Comparison of ENCODE assay signal across 8 mouse cellular contexts in the genomic region with DNA sequence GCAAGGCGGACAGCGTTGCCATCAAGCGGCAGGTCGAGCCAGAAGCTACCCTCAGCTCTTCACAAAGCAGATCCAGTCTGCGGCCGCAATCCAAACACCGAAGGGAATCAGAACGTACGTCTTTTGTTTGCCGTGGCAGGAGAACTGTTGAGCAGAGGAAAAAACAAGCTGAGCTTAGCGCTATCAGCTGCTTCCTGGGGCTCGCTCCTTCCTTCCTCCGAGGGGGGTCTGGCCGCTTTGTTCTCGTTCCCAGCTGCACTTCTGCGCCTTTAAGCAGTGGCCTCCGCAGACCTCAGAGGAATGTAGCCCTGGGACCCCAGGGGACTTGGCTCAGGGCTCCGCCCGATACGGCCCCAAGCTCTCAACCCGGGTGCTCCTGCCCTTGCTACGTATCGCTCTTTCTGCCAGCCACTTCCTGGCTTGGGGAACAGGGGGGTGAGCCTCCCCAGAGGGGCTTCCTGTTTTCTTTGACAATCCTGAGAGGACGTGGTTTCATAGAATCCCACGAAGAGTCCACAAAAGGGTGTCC. TPM values are rescaled to one million over a fixed set of nuclear protein-coding genes. Genes with fewer than 3 reads are reported as not detected.
DNase-seq lines count a peak whose midpoint lies in the region; ATAC-seq and TF ChIP-seq lines count a peak whose summit lies in the region.

No protein-coding gene starts in this region.

- H3K9ac ChIP-seq in liver, embryonic 15.5 days, result no peak overlapping the region
- peak overlapping the region; percentile 75 for H3K9ac ChIP-seq in stomach, postnatal 0 days (ENCODE audit: low read length)

- peaks cover 55% of the 10 kb centered on the region for H3K4me1 ChIP-seq in heart, embryonic 10.5 days
- H3K4me1 ChIP-seq in liver, embryonic 15.5 days (replicated peaks), result peaks cover 6% of the 10 kb centered on the region
- peaks cover 4% of the 10 kb centered on the region; the same call in 1 of the 2 replicates for H3K4me1 ChIP-seq in stomach, postnatal 0 days (replicated peaks; ENCODE audit: control insufficient read depth, insufficient read depth)

- no peaks in the 10 kb centered on the region for H3K9me3 ChIP-seq in heart, embryonic 10.5 days
- no peaks in the 10 kb centered on the region for H3K9me3 ChIP-seq in liver, embryonic 15.5 days (replicated peaks)
- H3K9me3 ChIP-seq in stomach, postnatal 0 days (ENCODE audit: control insufficient read depth, low read length), result no peaks in the 10 kb centered on the region

- peak; percentile 49 for TF ChIP-seq CTCF in stomach, postnatal 0 days (IDR thresholded peaks at IDR 0.05; ENCODE audit: low read depth)

- H3K27me3 ChIP-seq in heart, embryonic 10.5 days (ENCODE audit: insufficient read depth, poor library complexity, severe bottlenecking), result peaks cover 17% of the 10 kb centered on the region; the same call in 1 of the 2 replicates
- H3K27me3 ChIP-seq in liver, embryonic 15.5 days, result peaks cover 62% of the 10 kb centered on the region
- no peaks in the 10 kb centered on the region for H3K27me3 ChIP-seq in stomach, postnatal 0 days (ENCODE audit: control insufficient read depth, insufficient read depth, low read length)

- peak overlapping the region; percentile 59 for H3K4me3 ChIP-seq in heart, embryonic 10.5 days
- peak overlapping the region; percentile 43 for H3K4me3 ChIP-seq in liver, embryonic 15.5 days (replicated peaks)
- peak overlapping the region; percentile 47 for H3K4me3 ChIP-seq in stomach, postnatal 0 days (ENCODE audit: low read depth, low read length)

- no peaks in the 10 kb centered on the region for H3K36me3 ChIP-seq in heart, embryonic 10.5 days
- H3K36me3 ChIP-seq in liver, embryonic 15.5 days (replicated peaks), result no peaks in the 10 kb centered on the region
- H3K36me3 ChIP-seq in stomach, postnatal 0 days (ENCODE audit: control insufficient read depth, insufficient read depth, low read length), result no peaks in the 10 kb centered on the region

- ATAC-seq in liver, embryonic 15.5 days (ENCODE audit: insufficient read depth), result peak; percentile 72
- ATAC-seq in stomach, postnatal 0 days (ENCODE audit: low FRiP score, low TSS enrichment), result peak; percentile 73

- intact Hi-C loops in left cerebral cortex, postnatal 10 days (cut with DNase I), result loop anchor here (5.0 kb wide), 1 partner anchor 86 kb away; no protein-coding TSS in a partner anchor

- under 1% methylated on average over 25 of the region's 25 CpGs for whole genome bisulfite sequencing in heart, embryonic 10.5 days
- under 1% methylated on average over 25 of the region's 25 CpGs for WGBS in liver, embryonic 15.5 days (ENCODE audit: insufficient replicate concordance)
- under 1% methylated on average over 25 of the region's 25 CpGs for WGBS in stomach, postnatal 0 days

- peak overlapping the region; percentile 58 for H3K4me2 ChIP-seq in liver, embryonic 15.5 days
- peak overlapping the region; percentile 95 for H3K4me2 ChIP-seq in stomach, postnatal 0 days (replicated peaks; ENCODE audit: low read depth)

- peak overlapping the region; percentile 89 for H3K27ac ChIP-seq in heart, embryonic 10.5 days
- H3K27ac ChIP-seq in liver, embryonic 15.5 days (replicated peaks), result peak overlapping the region; percentile 34; the same call in 1 of the 2 replicates
- peak overlapping the region; percentile 82 for H3K27ac ChIP-seq in stomach, postnatal 0 days (replicated peaks)

- no peak for TF ChIP-seq EP300 in stomach, postnatal 0 days (optimal IDR thresholded peaks at IDR 0.05)

- DNase-seq in left cerebral cortex, postnatal 10 days (ENCODE audit: extremely low spot score in 1 of 2, low spot score in 2 of 2), result peak; percentile 42 to 91
- DNase-seq in left cerebral cortex, adult 8-10 months (ENCODE audit: low spot score in 2 of 2), result no peak
- peak; percentile 67 for DNase-seq in embryo, embryonic 9.5 days (ENCODE audit: extremely low spot score)
- peak; percentile 88 for DNase-seq in heart, embryonic 10.5 days (ENCODE audit: low spot score)
- DNase-seq in kidney, adult 8-10 months, result peak; percentile 37 to 59
- DNase-seq in neural tube, embryonic 10.5 days (ENCODE audit: extremely low spot score, low spot score), result peak; percentile 65
- DNase-seq in stomach, postnatal 0 days (ENCODE audit: low spot score), result peak; percentile 64

RNA-seq across cellular contexts. Expression of gene Rnf7, which starts 40.6 kb away (rescaled TPM):
- 10 to 100 TPM; 52.9 to 53.1 TPM for total RNA-seq in left cerebral cortex, postnatal 10 days (2021)
- 10 to 100 TPM; 53.5 to 66.5 (median 53.8) TPM for total RNA-seq in left cerebral cortex, adult 8-10 months (2022)
- 260 and 265 TPM in 2 replicates for polyA plus RNA-seq in heart, embryonic 10.5 days (2016; fragmentation: Nextera tagmentation; extraction: Ambion mirVana)
- polyA plus RNA-seq in liver, embryonic 15.5 days (2015; fragmentation: Nextera tagmentation; extraction: Ambion mirVana), result 56.0 and 59.1 TPM in 2 replicates
- 163 and 169 TPM in 2 replicates for polyA plus RNA-seq in stomach, postnatal 0 days (2015; fragmentation: Nextera tagmentation; extraction: Ambion mirVana)

Comparison
In these comparisons a context has a peak if more than half of its experiments do, and no peak if none do; other contexts are left out.
1. DNase-seq: peak in left cerebral cortex, postnatal 10 days (2 of 2), embryo, embryonic 9.5 days (single experiment), heart, embryonic 10.5 days (single experiment), kidney, adult 8-10 months (2 of 2), neural tube, embryonic 10.5 days (single experiment) and stomach, postnatal 0 days (single experiment); none in left cerebral cortex, adult 8-10 months (0 of 2).
2. H3K27ac ChIP-seq: peak in every context shown above with its lines; median percentile 89 in heart, embryonic 10.5 days; 82 in stomach, postnatal 0 days; 34 in liver, embryonic 15.5 days.
3. Peak in every context shown above with its lines, with median percentiles within 50 percentile points of each other: H3K4me3 ChIP-seq.